Mouse (Mus musculus): ENCODE measurements at regions not wholly inside any gene's neighbourhood (a gene's known extent, or its start where the extent isn't known, plus 50 kb on each side); places are given as distances from the start of the nearest gene placed in this dataset.
A peak's percentile ranks its signal among the peaks of the same experiment; 100 is the strongest.

GRCm38 (mm10) chr7:88954978-88955377 lies 449.0 kb downstream of the Tmem135 start:
- no peak for DNase-seq (ENCODE audit: low read depth, low spot score)

GRCm38 (mm10) chr7:88945338-88945737 lies 458.7 kb downstream of the Tmem135 start:
- no peak for DNase-seq (ENCODE audit: low read depth, low spot score)

GRCm38 (mm10) chr7:88944936-88945335 lies 459.1 kb downstream of the Tmem135 start:
- no peak for DNase-seq (ENCODE audit: low read depth, low spot score)

- no peak for DNase-seq (ENCODE audit: low read depth, low spot score)
Measured at GRCm38 (mm10) chr7:88941246-88941910, 462.6 kb downstream of the Tmem135 start.

GRCm38 (mm10) chr7:88940196-88940595 lies 463.8 kb downstream of the Tmem135 start:
- peak; percentile 77 for DNase-seq (ENCODE audit: low read depth, low spot score)

GRCm38 (mm10) chr7:88928245-88928795 lies 475.7 kb downstream of the Tmem135 start:
- DNase-seq (ENCODE audit: low read depth, low spot score): no peak
